Mouse (Mus musculus) stomach, postnatal 0 days (tissue): ENCODE data around the gene Mrps33.

ENCODE experiments used
- CTCF ChIP-seq: IDR thresholded peaks from 2 replicates; pipeline ENCODE4 v1.5.1; 2016; ENCODE audit warnings: antibody characterized with exemption, low read depth, mild to moderate bottlenecking, moderate library complexity
- EP300 ChIP-seq: optimal IDR thresholded peaks from 2 replicates; pipeline ENCODE3; 2016; ENCODE audit warnings: antibody characterized with exemption

GRCm38 (mm10) chr6:39796150-39796549 is 14.6 kb downstream of the Mrps33 start:
- TF ChIP-seq CTCF (no peak), EP300 (no peak)
